Mouse (Mus musculus) thymus, adult 2 months (tissue): ENCODE data around the gene Spn. TPM values are rescaled to one million over a fixed set of nuclear protein-coding genes. Genes with fewer than 3 reads are reported as not detected.

Experiments used
- DNase-seq: peaks from one replicate; pipeline ENCODE4 v3.0.0; 2021
- H3K27ac ChIP-seq: fragments of 200-500 bp; 2 replicates; pipeline ENCODE4 v1.5.1; 2012; ENCODE audit warnings: low read length, control low read depth; ENCODE audit not compliant: control insufficient read depth, insufficient read depth
- H3K27me3 ChIP-seq: fragments of 200-500 bp; 2 replicates; pipeline ENCODE4 v1.6.1; 2012; ENCODE audit warnings: mild to moderate bottlenecking, low read length, moderate library complexity, mixed read lengths; ENCODE audit not compliant: control insufficient read depth, insufficient read depth
- H3K36me3 ChIP-seq: fragments of 200-500 bp; 2 replicates; pipeline ENCODE4 v1.6.1; 2012; ENCODE audit warnings: mild to moderate bottlenecking, low read length, moderate library complexity; ENCODE audit not compliant: control insufficient read depth, insufficient read depth
- H3K4me1 ChIP-seq: fragments of 200-500 bp; replicated peaks from 2 replicates; pipeline ENCODE4 v1.6.1; 2012; ENCODE audit warnings: low read length; ENCODE audit not compliant: control insufficient read depth, insufficient read depth
- H3K4me3 ChIP-seq: fragments of 200-500 bp; 2 replicates; pipeline ENCODE4 v1.5.1; 2012; ENCODE audit warnings: mild to moderate bottlenecking, low read length, control low read depth, moderate library complexity; ENCODE audit not compliant: control insufficient read depth, insufficient read depth
- CTCF ChIP-seq: fragments of 200-500 bp; IDR thresholded peaks from 2 replicates; pipeline ENCODE4 v1.5.1; 2012; ENCODE audit warnings: mild to moderate bottlenecking, control low read depth, low read length, moderate library complexity, borderline replicate concordance; ENCODE audit not compliant: control insufficient read depth, poor library complexity, insufficient read depth; ENCODE audit errors: extremely low read depth
- POLR2A ChIP-seq: fragments of 200-500 bp; IDR thresholded peaks from 2 replicates; pipeline ENCODE4 v1.6.1; 2012; ENCODE audit warnings: mild to moderate bottlenecking, low read length, control low read depth, moderate library complexity; ENCODE audit not compliant: control insufficient read depth, poor library complexity, insufficient read depth; ENCODE audit errors: extremely low read depth
- WGBS: fragments of 180-500 bp; shearing (Covaris S2); methylation state at CpG from one replicate; pipeline ENCODE4 v1.1.7; 2018; 5-methylcytosine and 5-hydroxymethylcytosine counted together
- polyA plus RNA-seq: library from polyadenylated mRNA; depleted of rRNA; stranded (reverse); fragments of >200 nt; gene quantifications from 2 replicates; pipeline ENCODE4 v1.2.3, GENCODE M21; 2012

Spn gene
- polyA plus RNA-seq, 1 experiment, result 135 TPM

- no peak for DNase-seq
- no peaks in the 10 kb centered on the region for H3K27me3 ChIP-seq
- WGBS, result 97% methylated on average over 4 of the region's 4 CpGs
- no peak overlapping the region for H3K4me3 ChIP-seq
- no peaks in the 10 kb centered on the region for H3K36me3 ChIP-seq
- TF ChIP-seq POLR2A, result no peak
- no peak for TF ChIP-seq CTCF
- H3K4me1 ChIP-seq, result no peaks in the 10 kb centered on the region
- H3K27ac ChIP-seq, result no peak overlapping the region
Measured at GRCm38 (mm10) chr7:127157548-127157947, 19.9 kb upstream of the Spn start.

GRCm38 (mm10) chr7:127153477-127153876 is 15.9 kb upstream of the Spn start:
- TF ChIP-seq POLR2A, result no peak
- no peak for TF ChIP-seq CTCF
- Histone ChIP-seq H3K27me3 (no peaks in the 10 kb centered on the region), H3K4me3 (no peak overlapping the region), H3K27ac (no peak overlapping the region), H3K4me1 (no peaks in the 10 kb centered on the region), H3K36me3 (no peaks in the 10 kb centered on the region)
- no peak for DNase-seq
- 94% methylated on average over 3 of the region's 3 CpGs for WGBS

GRCm38 (mm10) chr7:127152464-127152863 is 14.8 kb upstream of the Spn start:
- no peak overlapping the region for H3K4me3 ChIP-seq
- no peak for DNase-seq
- TF ChIP-seq POLR2A, result no peak
- TF ChIP-seq CTCF, result no peak
- H3K27ac ChIP-seq, result no peak overlapping the region
- WGBS, result 97% methylated on average over 6 of the region's 6 CpGs
- no peaks in the 10 kb centered on the region for H3K4me1 ChIP-seq
- no peaks in the 10 kb centered on the region for H3K36me3 ChIP-seq
- H3K27me3 ChIP-seq, result no peaks in the 10 kb centered on the region

GRCm38 (mm10) chr7:127147901-127148300 is 10.3 kb upstream of the Spn start:
- H3K27me3 ChIP-seq, result no peaks in the 10 kb centered on the region
- TF ChIP-seq CTCF (no peak), POLR2A (no peak)
- WGBS, result 91% methylated on average over 3 of the region's 3 CpGs
- DNase-seq, result no peak
- H3K27ac ChIP-seq, result no peak overlapping the region
- no peaks in the 10 kb centered on the region for H3K36me3 ChIP-seq
- H3K4me1 ChIP-seq, result peaks cover 13% of the 10 kb centered on the region
- no peak overlapping the region for H3K4me3 ChIP-seq

- no peak overlapping the region for H3K27ac ChIP-seq
- no peak for DNase-seq
- no peak for TF ChIP-seq POLR2A
- no peak for TF ChIP-seq CTCF
- WGBS, result 93% methylated on average over 2 of the region's 2 CpGs
- no peaks in the 10 kb centered on the region for H3K27me3 ChIP-seq
- no peak overlapping the region for H3K4me3 ChIP-seq
- H3K36me3 ChIP-seq, result no peaks in the 10 kb centered on the region
- H3K4me1 ChIP-seq, result peaks cover 13% of the 10 kb centered on the region
Measured at GRCm38 (mm10) chr7:127146267-127146603, 8.6 kb upstream of the Spn start.

GRCm38 (mm10) chr7:127145387-127146266 is 8.0 kb upstream of the Spn start:
- peaks cover 13% of the 10 kb centered on the region for H3K4me1 ChIP-seq
- DNase-seq, result no peak
- WGBS, result 82% methylated on average over 9 of the region's 9 CpGs
- no peaks in the 10 kb centered on the region for H3K27me3 ChIP-seq
- H3K4me3 ChIP-seq, result no peak overlapping the region
- no peak overlapping the region; the same call in 1 of the 2 replicates for H3K27ac ChIP-seq
- TF ChIP-seq CTCF (no peak), POLR2A (no peak)
- H3K36me3 ChIP-seq, result no peaks in the 10 kb centered on the region

GRCm38 (mm10) chr7:127144412-127144811 is 6.8 kb upstream of the Spn start:
- H3K36me3 ChIP-seq, result no peaks in the 10 kb centered on the region
- WGBS, result 30% methylated on average over 7 of the region's 7 CpGs
- H3K27ac ChIP-seq, result peak overlapping the region; percentile 46

More at GRCm38 (mm10) chr7:127144412-127144811, 6.8 kb upstream of the Spn start:
- peak; percentile 43 for DNase-seq
- Histone ChIP-seq H3K4me3 (peak overlapping the region; percentile 40), H3K27me3 (no peaks in the 10 kb centered on the region), H3K4me1 (peaks cover 13% of the 10 kb centered on the region)
- TF ChIP-seq CTCF (no peak), POLR2A (no peak)
